Mouse (Mus musculus): ENCODE measurements around the gene Pnkd. TPM values are rescaled to one million over a fixed set of nuclear protein-coding genes. Genes with fewer than 3 reads are reported as not detected.

Gene Pnkd
- polyA plus RNA-seq (2014; fragmentation: Illumina TruSeq; extraction: RNeasy Lipid Tissue Mini Kit (QIAGEN cat#74804); ENCODE audit: low read depth, low replicate concordance) = 2.3 TPM

DNA sequence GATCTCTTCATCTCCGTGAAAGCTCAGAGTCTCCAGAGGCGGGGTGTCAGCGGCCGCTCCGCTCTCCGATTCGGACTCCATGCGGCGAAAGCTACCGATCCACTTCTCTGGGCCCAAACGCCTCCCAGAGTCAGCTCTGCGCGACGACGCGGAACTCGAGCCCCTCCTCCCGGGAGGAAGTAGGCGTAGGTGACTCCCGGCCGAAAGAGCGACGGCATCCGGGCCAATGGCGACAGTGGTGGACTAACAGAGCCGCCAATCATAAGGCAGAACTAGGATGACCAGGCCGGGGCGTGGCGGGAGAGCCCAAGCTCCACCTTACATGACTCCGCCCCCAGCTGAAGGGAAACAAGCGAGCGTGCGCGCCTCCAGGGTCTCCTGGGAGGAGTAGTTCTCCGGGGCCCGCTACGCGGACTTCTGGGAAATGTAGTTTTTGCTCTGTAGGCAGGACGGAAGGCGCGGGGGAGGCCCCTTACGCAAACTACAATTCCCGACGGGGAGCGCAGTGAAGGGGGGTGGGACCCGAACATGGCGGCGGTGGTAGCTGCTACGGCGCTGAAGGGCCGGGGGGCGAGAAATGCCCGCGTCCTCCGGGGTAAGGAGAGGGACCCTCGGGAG lies at the start of gene Pnkd, which contains the start of gene Aamp:
Pnkd (plus strand) TSS at position 388 of the 618 bp plus-strand sequence.
Aamp (minus strand) TSS at position 196 of the 618 bp plus-strand sequence.

DNA sequence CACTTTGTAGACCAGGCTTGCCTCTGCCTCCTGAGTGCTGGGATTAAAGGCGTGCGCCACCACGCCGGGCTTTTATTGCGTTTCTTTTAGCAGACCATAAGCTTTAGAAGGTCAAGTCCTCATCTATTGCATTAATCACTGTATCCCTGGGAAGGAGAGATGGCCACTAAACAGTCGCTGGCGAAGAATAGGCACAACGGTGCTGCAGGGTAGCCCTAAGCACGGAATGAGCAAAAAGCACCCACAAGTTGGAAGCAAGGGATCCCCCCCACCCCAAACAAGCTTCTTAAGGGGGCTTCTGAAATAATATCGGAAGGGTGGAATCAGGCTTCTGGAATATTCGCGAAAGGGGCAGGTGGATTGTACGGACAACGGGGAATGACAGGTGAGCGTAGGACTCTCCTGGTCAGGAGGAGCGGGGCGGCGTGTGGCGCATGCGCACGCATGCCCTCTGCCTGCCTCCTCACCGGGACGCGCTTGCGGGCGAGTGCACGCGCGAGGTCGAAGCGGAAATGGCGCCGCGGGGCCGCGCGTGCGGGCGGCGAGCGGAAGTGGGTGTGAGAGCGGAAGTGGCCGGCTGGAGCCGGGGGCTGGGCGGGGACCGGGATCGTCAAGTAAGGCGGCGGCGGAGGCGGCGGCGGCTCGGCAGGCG lies 48.7 kb upstream of the Pnkd start, which contains the start of gene Arpc2:
Arpc2 (plus strand) TSS at position 147 of the 652 bp plus-strand sequence.

DNA sequence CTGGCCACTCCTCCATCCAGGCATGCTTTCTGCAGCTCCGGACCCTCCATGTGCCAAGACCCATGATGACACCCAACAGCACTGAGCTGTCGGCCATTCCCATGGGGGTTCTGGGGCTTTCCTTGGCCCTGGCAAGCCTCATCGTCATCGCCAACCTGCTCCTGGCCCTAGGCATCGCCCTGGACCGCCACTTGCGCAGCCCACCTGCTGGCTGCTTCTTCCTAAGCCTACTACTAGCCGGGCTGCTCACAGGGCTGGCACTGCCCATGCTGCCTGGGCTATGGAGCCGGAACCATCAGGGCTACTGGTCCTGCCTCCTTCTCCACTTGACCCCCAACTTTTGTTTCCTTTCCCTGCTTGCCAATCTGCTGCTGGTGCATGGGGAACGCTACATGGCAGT lies 6.2 kb upstream of the Pnkd start, which contains the start of gene Gpbar1:
Gpbar1 (plus strand) TSS at position 13 of the 400 bp plus-strand sequence.

DNA sequence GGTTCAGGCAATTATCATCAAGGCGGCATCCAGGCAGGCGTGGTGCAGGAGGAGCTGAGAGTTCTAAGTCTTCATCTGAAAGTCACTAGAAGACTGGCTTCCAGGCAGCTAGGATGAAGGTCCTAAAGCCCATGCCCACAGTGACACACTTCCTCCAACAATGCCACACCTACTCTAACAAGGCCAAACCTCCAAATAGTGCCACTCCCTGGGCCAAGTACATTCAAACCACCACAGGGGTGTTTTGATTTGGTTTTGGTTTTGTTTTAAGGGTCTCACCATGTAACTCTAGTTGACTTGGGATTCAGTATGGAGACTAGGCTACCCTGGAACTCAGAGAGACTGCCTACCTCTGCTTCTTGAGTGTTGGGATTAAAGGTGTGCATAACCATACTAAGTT lies 20.8 kb downstream of the Pnkd start, which contains the start of gene Tmbim1:
Tmbim1 (minus strand) TSS at position 101 of the 400 bp plus-strand sequence.

DNA sequence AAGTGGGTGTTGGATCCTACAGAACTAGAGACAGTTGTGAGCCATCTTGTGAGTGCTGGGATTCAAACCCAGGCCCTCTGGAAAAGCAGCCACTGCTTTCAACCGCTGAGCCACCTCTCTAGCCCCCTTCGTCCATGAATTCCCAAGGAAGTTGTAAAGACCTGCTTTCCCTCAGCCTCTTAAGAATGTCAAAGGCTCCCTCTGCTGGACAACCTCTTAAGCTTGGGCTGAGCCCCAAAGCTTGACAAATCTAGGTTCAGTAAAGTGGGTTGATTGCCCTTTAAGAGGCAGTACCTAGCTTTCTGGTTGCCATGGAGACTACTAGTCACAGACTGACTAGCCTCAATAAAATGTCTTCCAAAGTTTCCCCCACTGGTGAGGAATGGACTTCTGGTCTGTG lies 77.1 kb downstream of the Pnkd start, which contains the start of gene Catip:
Catip (plus strand) TSS at position 297 of the 400 bp plus-strand sequence.

DNA sequence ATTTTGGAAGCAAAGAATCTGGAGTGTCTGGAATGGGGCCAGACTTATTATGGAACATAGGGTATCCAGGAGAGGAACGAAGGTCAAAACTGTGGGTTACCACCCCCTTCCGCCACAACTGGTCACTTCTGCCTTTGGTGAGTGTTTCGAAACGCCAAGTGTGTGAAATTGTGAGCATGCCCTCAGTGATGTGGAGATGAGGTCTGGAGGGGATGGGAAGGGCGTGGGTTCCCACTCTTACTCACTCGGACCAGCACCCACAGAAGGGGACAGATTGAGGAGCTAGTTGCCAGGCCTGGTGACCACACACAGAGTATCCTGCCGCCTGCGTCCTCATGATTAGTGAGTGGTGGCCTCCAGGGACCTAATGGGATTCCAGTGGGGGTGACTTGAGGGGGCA lies 90.2 kb downstream of the Pnkd start, which contains the start of gene Slc11a1:
Slc11a1 (plus strand) TSS at position 216 of the 400 bp plus-strand sequence.

DNA sequence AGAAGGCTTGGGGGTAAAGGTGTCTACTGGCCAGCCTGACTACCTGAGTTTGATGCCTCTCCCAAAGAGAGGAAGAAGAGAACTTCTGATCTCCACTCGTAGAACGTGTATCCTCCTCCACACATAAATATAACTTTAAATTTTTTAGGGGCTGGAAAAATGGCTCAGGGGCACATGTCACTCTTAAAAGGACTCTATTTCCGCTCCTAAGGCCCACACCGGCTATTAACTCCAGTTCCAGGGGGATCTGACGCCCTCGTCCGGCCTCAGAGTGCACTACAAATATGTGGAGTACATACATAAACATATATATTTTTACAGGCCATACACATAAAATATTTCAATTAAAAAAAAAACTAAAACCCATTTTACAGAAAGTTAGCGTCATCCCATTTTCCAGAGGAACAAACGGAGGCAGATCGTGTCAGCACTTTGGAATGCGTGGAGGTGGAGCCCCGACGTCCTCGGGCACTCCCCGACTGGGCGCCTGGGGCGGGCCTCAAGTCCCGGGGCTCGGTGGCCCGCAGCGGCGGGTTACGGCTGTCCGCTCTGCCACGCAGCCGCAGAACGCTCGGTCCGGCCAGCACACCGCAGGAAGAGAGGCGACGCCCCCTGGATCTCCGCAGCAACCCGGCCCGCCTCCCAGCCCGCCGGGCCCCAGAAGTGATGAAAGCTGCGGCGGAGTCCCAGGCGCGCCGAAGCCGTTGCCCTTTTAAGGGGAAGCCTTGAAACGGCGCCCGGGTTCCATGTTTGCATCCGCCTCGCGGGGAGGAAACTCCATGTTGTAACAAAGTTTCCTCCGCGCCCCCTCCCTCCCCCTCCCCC lies 106.4 kb downstream of the Pnkd start, which contains the start of gene Ctdsp1:
Ctdsp1 (plus strand) TSS at position 586 of the 825 bp plus-strand sequence.

Other genes with a start within 250 kb of the Pnkd start
- 50.0 TPM for gene Tns1, start 160.5 kb upstream of the Pnkd start, polyA plus RNA-seq (2014; fragmentation: Illumina TruSeq; extraction: RNeasy Lipid Tissue Mini Kit (QIAGEN cat#74804); ENCODE audit: low read depth, low replicate concordance)
- 0.41 TPM for gene Rufy4, start 159.4 kb upstream of the Pnkd start, polyA plus RNA-seq (2014; fragmentation: Illumina TruSeq; extraction: RNeasy Lipid Tissue Mini Kit (QIAGEN cat#74804); ENCODE audit: low read depth, low replicate concordance)
- not detected for gene Cxcr2, start 130.9 kb upstream of the Pnkd start, polyA plus RNA-seq (2014; fragmentation: Illumina TruSeq; extraction: RNeasy Lipid Tissue Mini Kit (QIAGEN cat#74804); ENCODE audit: low read depth, low replicate concordance)
- gene Cxcr1, start 90.3 kb upstream of the Pnkd start, polyA plus RNA-seq (2014; fragmentation: Illumina TruSeq; extraction: RNeasy Lipid Tissue Mini Kit (QIAGEN cat#74804); ENCODE audit: low read depth, low replicate concordance) = not detected
- 421 TPM for gene Arpc2, start 48.8 kb upstream of the Pnkd start, polyA plus RNA-seq (2014; fragmentation: Illumina TruSeq; extraction: RNeasy Lipid Tissue Mini Kit (QIAGEN cat#74804); ENCODE audit: low read depth, low replicate concordance)
- gene Gpbar1, start 6.4 kb upstream of the Pnkd start, polyA plus RNA-seq (2014; fragmentation: Illumina TruSeq; extraction: RNeasy Lipid Tissue Mini Kit (QIAGEN cat#74804); ENCODE audit: low read depth, low replicate concordance) = not detected
- gene Aamp, start 192 bp upstream of the Pnkd start, polyA plus RNA-seq (2014; fragmentation: Illumina TruSeq; extraction: RNeasy Lipid Tissue Mini Kit (QIAGEN cat#74804); ENCODE audit: low read depth, low replicate concordance) = 5.1 TPM
- gene Tmbim1, start 20.7 kb downstream of the Pnkd start, polyA plus RNA-seq (2014; fragmentation: Illumina TruSeq; extraction: RNeasy Lipid Tissue Mini Kit (QIAGEN cat#74804); ENCODE audit: low read depth, low replicate concordance) = 59.1 TPM
- 0.29 TPM for gene Catip, start 77.2 kb downstream of the Pnkd start, polyA plus RNA-seq (2014; fragmentation: Illumina TruSeq; extraction: RNeasy Lipid Tissue Mini Kit (QIAGEN cat#74804); ENCODE audit: low read depth, low replicate concordance)
- 1.2 TPM for gene Slc11a1, start 90.3 kb downstream of the Pnkd start, polyA plus RNA-seq (2014; fragmentation: Illumina TruSeq; extraction: RNeasy Lipid Tissue Mini Kit (QIAGEN cat#74804); ENCODE audit: low read depth, low replicate concordance)
- gene Ctdsp1, start 106.6 kb downstream of the Pnkd start, polyA plus RNA-seq (2014; fragmentation: Illumina TruSeq; extraction: RNeasy Lipid Tissue Mini Kit (QIAGEN cat#74804); ENCODE audit: low read depth, low replicate concordance) = 23.3 TPM
- 0.64 TPM for gene Vil1, start 124.4 kb downstream of the Pnkd start, polyA plus RNA-seq (2014; fragmentation: Illumina TruSeq; extraction: RNeasy Lipid Tissue Mini Kit (QIAGEN cat#74804); ENCODE audit: low read depth, low replicate concordance)
- gene Cnot9, start 221.1 kb downstream of the Pnkd start, polyA plus RNA-seq (2014; fragmentation: Illumina TruSeq; extraction: RNeasy Lipid Tissue Mini Kit (QIAGEN cat#74804); ENCODE audit: low read depth, low replicate concordance) = 30.3 TPM